Mouse (Mus musculus): Measurements from ENCODE around the gene Jdp2. TPM values are rescaled to one million over a fixed set of nuclear protein-coding genes. Genes with fewer than 3 reads are reported as not detected.

Jdp2 gene
- 1.6 TPM for polyA plus RNA-seq (2017; shearing (Covaris generic))

DNA sequence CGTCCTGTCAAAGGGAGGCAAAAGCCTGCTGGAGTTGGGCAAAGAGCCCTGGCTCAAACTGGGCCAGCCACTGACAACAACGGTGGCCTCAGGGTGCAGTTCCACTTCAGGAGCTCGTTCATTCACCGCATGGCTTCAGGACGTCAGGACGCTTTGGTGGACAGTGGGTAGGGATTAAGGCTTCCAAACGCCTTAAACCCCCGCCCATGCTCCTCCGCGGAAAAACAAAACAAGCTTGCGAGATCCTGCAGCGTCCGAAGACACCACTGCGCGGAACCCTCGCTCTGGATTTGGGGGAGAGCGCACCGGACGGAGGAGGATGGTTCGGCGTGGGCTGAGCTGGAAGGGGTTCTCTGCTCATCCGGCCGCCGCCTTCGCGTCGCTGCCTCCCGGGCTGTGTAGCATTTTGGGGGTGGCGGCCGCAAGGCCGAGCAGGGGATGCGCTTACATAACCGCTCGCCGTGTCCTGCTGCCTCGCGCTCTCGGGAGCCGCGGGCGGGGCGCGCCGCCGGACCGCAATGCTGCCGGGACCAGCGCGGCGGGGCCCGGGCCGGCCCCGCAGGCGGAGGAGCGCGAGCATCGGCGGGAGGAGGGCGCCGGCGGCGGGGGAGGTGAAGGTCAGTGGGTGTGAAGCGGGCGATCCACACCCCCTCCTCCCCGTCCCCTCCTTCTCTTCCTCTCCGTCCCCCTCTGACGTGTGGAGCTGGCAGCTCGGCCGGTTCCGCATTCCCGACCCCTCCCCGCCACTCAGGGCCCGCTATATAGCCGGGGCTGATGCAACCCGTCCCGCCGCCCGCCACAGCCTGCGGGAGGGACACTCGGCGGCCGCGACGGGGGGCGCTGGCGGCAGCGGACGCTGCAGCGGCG lies at the start of gene Jdp2:
Gene Jdp2 (plus strand): TSS at position 417 of the 867 bp plus-strand sequence.

DNA sequence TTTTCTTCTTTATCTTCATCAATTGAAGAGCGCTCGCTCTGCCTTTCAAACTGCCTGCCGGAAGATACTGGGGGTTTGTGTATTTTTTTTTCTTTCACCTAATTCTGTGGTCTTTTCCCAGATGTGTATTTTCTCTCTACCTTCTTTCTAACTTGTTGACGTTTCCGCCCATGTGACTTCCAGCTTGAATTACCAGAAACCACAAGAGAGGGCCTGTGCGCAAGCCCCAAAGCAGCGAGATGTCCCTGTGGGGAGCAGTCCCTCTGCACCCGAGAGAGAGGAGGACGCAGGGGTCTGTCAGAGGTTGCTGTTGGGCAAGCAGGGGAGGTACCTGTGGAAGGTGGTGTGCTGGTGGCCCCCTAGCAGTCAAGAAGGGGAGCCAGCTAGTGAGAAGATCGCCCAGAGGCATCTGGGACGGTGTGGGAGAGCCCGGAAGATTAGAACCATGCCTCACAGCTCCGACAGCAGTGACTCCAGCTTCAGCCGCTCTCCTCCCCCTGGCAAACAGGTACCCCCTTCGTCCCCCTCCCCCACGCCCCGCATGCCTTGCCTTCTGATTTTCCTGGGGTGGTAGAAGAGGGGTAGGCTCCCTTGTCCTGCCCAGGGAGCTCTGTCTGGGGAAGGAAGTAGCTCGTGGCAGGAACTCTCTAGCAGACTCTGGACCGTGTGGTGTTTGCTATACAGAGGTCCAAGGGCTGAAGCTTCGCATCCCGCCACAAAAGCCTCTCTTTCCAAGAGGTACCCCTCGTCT lies 87.8 kb downstream of the Jdp2 start, which contains the start of gene Batf:
Gene Batf (plus strand): TSS at position 204 of the 751 bp plus-strand sequence.

Other genes starting within 250 kb of the Jdp2 start
- 171 TPM for gene Tmed10, start 224.2 kb upstream of the Jdp2 start, polyA plus RNA-seq (2017; shearing (Covaris generic))
- gene Fos, start 125.1 kb upstream of the Jdp2 start, polyA plus RNA-seq (2017; shearing (Covaris generic)), result 17.7 TPM
- gene Batf, start 87.6 kb downstream of the Jdp2 start, polyA plus RNA-seq (2017; shearing (Covaris generic)), result 308 TPM
- gene Flvcr2, start 147.5 kb downstream of the Jdp2 start, polyA plus RNA-seq (2017; shearing (Covaris generic)), result 0.57 TPM
- 123 TPM for gene Erg28, start 225.5 kb downstream of the Jdp2 start, polyA plus RNA-seq (2017; shearing (Covaris generic))
- gene Ttll5, start 225.6 kb downstream of the Jdp2 start, polyA plus RNA-seq (2017; shearing (Covaris generic)), result 18.2 TPM